In genomic region chr5:139930927-139931351, GRCm38 (mm10) we compare ENCODE assay signal across 8 mouse cellular contexts. TPM values are rescaled to one million over a fixed set of nuclear protein-coding genes. Genes with fewer than 3 reads are reported as not detected.
DNase-seq lines count a peak whose midpoint lies in the region; ATAC-seq lines count a peak whose summit lies in the region.

No protein-coding gene starts in this region.

- H3K4me1 ChIP-seq in hindbrain, embryonic 15.5 days (replicated peaks), result peaks cover 25% of the 10 kb centered on the region
- H3K4me1 ChIP-seq in liver, embryonic 11.5 days (replicated peaks; ENCODE audit: control insufficient read depth, insufficient read depth, low read length), result 0 out of 2 replicates have a peak, but pooled peaks cover 12% of the 10 kb centered on the region

- no peaks in the 10 kb centered on the region for H3K36me3 ChIP-seq in hindbrain, embryonic 15.5 days
- H3K36me3 ChIP-seq in liver, embryonic 11.5 days (ENCODE audit: control insufficient read depth, insufficient read depth, low read length), result no peaks in the 10 kb centered on the region

- DNase-seq in adrenal gland, adult 2 months, result peak; percentile 64
- DNase-seq in adrenal gland, postnatal 4 days (ENCODE audit: low spot score in 2 of 2), result no peak
- DNase-seq in ZHBTc4 (ENCODE audit: low read depth, low spot score), result peak; percentile 73
- no peak for DNase-seq in liver, embryonic 11.5 days (ENCODE audit: low spot score)
- DNase-seq in thymus, postnatal 0 days (ENCODE audit: low spot score), result peak; percentile 37
- no peak for DNase-seq in natural killer cell, adult 2 months (ENCODE audit: low spot score in 2 of 2)
- DNase-seq in urinary bladder, postnatal 4 days (ENCODE audit: low spot score in 2 of 2), result no peak

- ATAC-seq in hindbrain, embryonic 15.5 days (ENCODE audit: low FRiP score, low read depth), result no peak
- no peak for ATAC-seq in liver, embryonic 11.5 days (replicated peaks; ENCODE audit: low FRiP score)

- no peaks in the 10 kb centered on the region for H3K9me3 ChIP-seq in hindbrain, embryonic 15.5 days
- H3K9me3 ChIP-seq in liver, embryonic 11.5 days (ENCODE audit: control insufficient read depth, low read length), result no peaks in the 10 kb centered on the region

- peaks cover 3% of the 10 kb centered on the region; the same call in 1 of the 2 replicates for H3K27me3 ChIP-seq in hindbrain, embryonic 15.5 days
- peaks cover 23% of the 10 kb centered on the region for H3K27me3 ChIP-seq in liver, embryonic 11.5 days (replicated peaks; ENCODE audit: control insufficient read depth, insufficient read depth, low read length)

- 4% methylated on average over 12 of the region's 12 CpGs for WGBS in hindbrain, embryonic 15.5 days
- 2% methylated on average over 12 of the region's 12 CpGs for WGBS in liver, embryonic 11.5 days

- no peak overlapping the region for H3K27ac ChIP-seq in hindbrain, embryonic 15.5 days (replicated peaks)
- H3K27ac ChIP-seq in liver, embryonic 11.5 days (ENCODE audit: low read depth, low read length), result no peak overlapping the region

- no peak overlapping the region for H3K4me3 ChIP-seq in hindbrain, embryonic 15.5 days
- no peak overlapping the region for H3K4me3 ChIP-seq in liver, embryonic 11.5 days (ENCODE audit: low read depth, low read length)

- H3K4me2 ChIP-seq in hindbrain, embryonic 15.5 days, result peak overlapping the region; percentile 18; the same call in 1 of the 2 replicates
- H3K4me2 ChIP-seq in liver, embryonic 11.5 days, result peak overlapping the region; percentile 39

- H3K9ac ChIP-seq in hindbrain, embryonic 15.5 days, result no peak overlapping the region
- no peak overlapping the region for H3K9ac ChIP-seq in liver, embryonic 11.5 days (ENCODE audit: low read depth, low read length)

RNA-seq across cellular contexts. Expression of gene Elfn1, which starts 23.2 kb away (rescaled TPM):
- 10 to 100 TPM in 1 of 2 experiments, under 1 TPM in 1; 0.35 to 25.4 TPM for total RNA-seq in adrenal gland, adult 2 months (2021)
- polyA plus RNA-seq in adrenal gland, adult 2 months (2012; rRNA removed), result 33.8 and 96.1 TPM in 2 replicates
- total RNA-seq in adrenal gland, postnatal 4 days (2021), result 10 to 100 TPM; 14.1 to 16.8 TPM
- 2.8 and 3.9 TPM in 2 replicates for polyA plus RNA-seq in hindbrain, embryonic 15.5 days (2015; fragmentation: Nextera tagmentation; extraction: Ambion mirVana)
- 0.09 and 0.23 TPM in 2 replicates for polyA plus RNA-seq in liver, embryonic 11.5 days (2014; fragmentation: Nextera tagmentation; extraction: Ambion mirVana)
- 0.21 and 0.35 TPM in 2 replicates for polyA plus RNA-seq in thymus, postnatal 0 days (2015; fragmentation: Nextera tagmentation; extraction: Ambion mirVana)

Comparison
In these comparisons a context has a peak if more than half of its experiments do, and no peak if none do; other contexts are left out.
1. DNase-seq: peak in adrenal gland, adult 2 months (single experiment), ZHBTc4 (single experiment) and thymus, postnatal 0 days (single experiment); none in adrenal gland, postnatal 4 days (0 of 2), liver, embryonic 11.5 days (single experiment), natural killer cell, adult 2 months (0 of 2) and urinary bladder, postnatal 4 days (0 of 2).